Mouse (Mus musculus) bone marrow macrophage, adult 2 months (primary cell): ENCODE measurements around the gene Olfr574.

ENCODE experiments used
- CTCF ChIP-seq: IDR thresholded peaks from 2 replicates; pipeline ENCODE4 v1.5.1; 2012; ENCODE audit warnings: low read depth, mild to moderate bottlenecking, low read length, moderate library complexity
- POLR2A ChIP-seq: IDR thresholded peaks from 2 replicates; pipeline ENCODE4 v1.6.1; 2012; ENCODE audit warnings: mild to moderate bottlenecking, low read depth, low read length, borderline replicate concordance

DNA sequence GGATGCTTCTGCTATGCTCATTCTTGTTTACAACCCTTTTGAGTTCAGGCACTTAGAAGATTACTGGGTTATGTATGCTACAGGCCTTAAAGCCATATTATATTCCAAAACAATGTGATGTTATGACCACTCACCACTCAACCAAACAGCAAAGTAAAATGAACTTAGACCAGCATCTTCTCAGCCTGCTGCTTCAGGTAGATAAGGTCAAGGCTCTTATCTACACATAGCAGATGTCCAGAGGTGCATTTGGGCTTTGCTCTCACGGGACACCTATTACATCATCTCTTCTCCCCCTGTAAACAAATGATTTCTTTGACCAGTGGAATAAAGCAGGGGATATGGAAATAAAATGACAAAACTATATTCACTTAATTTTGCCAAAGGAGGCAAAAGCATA is 10.3 kb downstream of the Olfr574 start, which contains the start of gene Olfr575:
- TF ChIP-seq CTCF (no peak), POLR2A (no peak)
